Mouse (Mus musculus): ENCODE measurements around the gene Gm28048. TPM values are rescaled to one million over a fixed set of nuclear protein-coding genes. Genes with fewer than 3 reads are reported as not detected.

The Gm28048 gene
- polyA plus RNA-seq, 1 experiment = not detected

DNA sequence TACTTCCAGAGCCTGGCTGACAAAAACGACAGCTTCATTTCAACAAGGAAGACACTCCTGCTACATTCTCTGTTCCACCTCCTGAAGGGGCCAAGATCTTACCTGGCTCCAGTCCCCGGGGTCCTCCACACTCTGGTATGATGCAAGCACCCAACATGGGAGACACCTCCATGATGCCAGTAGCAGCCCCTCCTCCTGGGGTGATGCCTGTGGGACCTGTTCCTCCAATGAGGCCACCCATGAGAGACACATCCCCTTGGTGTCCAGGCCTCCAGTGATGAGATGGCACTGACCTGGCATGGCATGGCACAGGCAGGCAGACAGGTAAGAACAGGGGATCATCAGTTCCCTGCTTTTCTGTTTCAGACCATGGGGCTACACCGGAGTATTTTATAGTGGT lies 3.7 kb downstream of the Gm28048 start:
- Histone ChIP-seq H3K4me1 (peaks cover 64% of the 10 kb centered on the region), H3K9me3 (no peaks in the 10 kb centered on the region), H3K4me3 (replicated peaks) (peak overlapping the region; percentile 81), H3K27me3 (replicated peaks) (no peaks in the 10 kb centered on the region), H3K36me3 (replicated peaks; ENCODE audit: low read length) (peaks cover 53% of the 10 kb centered on the region)
- TF ChIP-seq FLI1 (IDR thresholded peaks at IDR 0.05; ENCODE audit: low read length) (no peak), GATA1 (IDR thresholded peaks at IDR 0.05; ENCODE audit: borderline replicate concordance, low read length) (no peak)

DNA sequence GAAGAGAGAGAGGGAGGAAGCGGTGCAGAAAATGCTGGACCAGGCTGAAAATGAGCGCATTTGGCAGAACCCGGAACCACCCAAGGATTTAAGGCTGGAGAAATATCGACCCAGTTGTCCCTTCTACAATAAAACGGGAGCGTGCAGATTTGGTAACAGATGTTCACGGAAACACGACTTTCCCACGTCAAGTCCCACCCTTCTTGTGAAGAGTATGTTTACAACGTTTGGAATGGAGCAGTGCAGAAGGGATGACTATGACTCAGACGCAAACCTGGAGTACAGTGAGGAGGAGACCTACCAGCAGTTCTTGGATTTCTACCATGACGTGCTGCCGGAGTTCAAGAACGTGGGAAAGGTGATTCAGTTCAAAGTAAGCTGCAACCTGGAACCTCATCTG lies 8.3 kb downstream of the Gm28048 start:
- Histone ChIP-seq H3K27me3 (replicated peaks) (no peaks in the 10 kb centered on the region), H3K4me3 (replicated peaks) (peak overlapping the region; percentile 96), H3K9me3 (peaks cover 13% of the 10 kb centered on the region), H3K36me3 (replicated peaks; ENCODE audit: low read length) (peaks cover 49% of the 10 kb centered on the region), H3K4me1 (peaks cover 56% of the 10 kb centered on the region)
- TF ChIP-seq GATA1 (IDR thresholded peaks at IDR 0.05; ENCODE audit: borderline replicate concordance, low read length) = no peak

- H3K4me3 ChIP-seq (replicated peaks) = peak overlapping the region; percentile 96
- H3K9me3 ChIP-seq = peaks cover 13% of the 10 kb centered on the region
- TF ChIP-seq GATA1 (IDR thresholded peaks at IDR 0.05; ENCODE audit: borderline replicate concordance, low read length) = no peak
- TF ChIP-seq FLI1 (IDR thresholded peaks at IDR 0.05; ENCODE audit: low read length) = no peak
- peaks cover 43% of the 10 kb centered on the region for H3K36me3 ChIP-seq (replicated peaks; ENCODE audit: low read length)
- H3K27me3 ChIP-seq (replicated peaks) = no peaks in the 10 kb centered on the region
- peaks cover 51% of the 10 kb centered on the region for H3K4me1 ChIP-seq
These were observed 9.0 kb downstream of the Gm28048 start for GRCm38 (mm10) chr11:22972746-22973526.

DNA sequence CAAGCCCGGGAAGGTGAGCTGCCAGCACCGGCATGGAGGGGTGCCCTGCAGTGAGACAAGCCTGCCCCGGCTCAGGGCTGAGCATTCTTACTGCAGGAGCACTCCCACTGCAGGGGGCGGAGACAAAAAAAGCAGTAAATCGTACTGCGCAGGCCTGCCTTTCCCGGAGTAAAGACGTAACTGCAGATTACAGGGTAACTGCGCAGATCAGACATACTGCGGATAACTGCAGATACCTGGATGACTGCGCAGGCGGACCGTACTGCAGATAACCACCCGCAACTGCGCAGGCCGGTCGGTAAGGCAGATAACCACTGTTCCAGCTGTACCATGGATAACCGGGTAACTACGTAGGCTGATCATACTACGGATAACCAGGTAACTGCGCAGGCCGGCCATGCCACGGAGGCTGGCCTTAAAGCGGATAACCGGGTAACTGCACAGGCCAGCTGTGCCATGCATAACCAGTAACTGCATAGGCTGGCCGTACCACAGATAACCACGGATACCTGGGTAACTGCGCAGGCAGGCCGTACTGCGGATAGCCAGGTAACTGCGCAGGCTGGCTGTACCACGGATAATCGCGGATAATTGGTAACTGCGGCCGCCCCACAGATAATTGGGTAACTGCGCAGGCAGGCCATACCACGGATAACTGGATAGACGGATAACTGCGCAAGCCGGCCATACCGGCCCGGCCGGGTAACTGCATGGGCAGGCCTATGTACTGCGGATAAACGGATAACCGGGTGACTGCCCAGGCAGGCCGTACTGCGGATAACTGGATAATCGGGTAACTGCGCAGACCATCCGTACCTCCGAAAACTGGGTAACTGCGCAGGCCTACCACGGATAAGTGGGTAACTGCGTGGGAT lies 9.8 kb downstream of the Gm28048 start, which contains the start of gene Zrsr1:
Gene Zrsr1, plus strand, starts transcription at position 171 of the 875 bp plus-strand sequence.
- H3K4me3 ChIP-seq (replicated peaks) = peak within 1 kb of the TSS; percentile 96
- TF ChIP-seq FLI1 (IDR thresholded peaks at IDR 0.05; ENCODE audit: low read length) (no peak), GATA1 (IDR thresholded peaks at IDR 0.05; ENCODE audit: borderline replicate concordance, low read length) (no peak)
- peaks cover 45% of the 10 kb centered on the region for H3K4me1 ChIP-seq
- H3K27me3 ChIP-seq (replicated peaks) = no peaks in the 10 kb centered on the region
- peaks cover 41% of the 10 kb centered on the region for H3K36me3 ChIP-seq (replicated peaks; ENCODE audit: low read length)
- H3K9me3 ChIP-seq = peaks cover 18% of the 10 kb centered on the region

DNA sequence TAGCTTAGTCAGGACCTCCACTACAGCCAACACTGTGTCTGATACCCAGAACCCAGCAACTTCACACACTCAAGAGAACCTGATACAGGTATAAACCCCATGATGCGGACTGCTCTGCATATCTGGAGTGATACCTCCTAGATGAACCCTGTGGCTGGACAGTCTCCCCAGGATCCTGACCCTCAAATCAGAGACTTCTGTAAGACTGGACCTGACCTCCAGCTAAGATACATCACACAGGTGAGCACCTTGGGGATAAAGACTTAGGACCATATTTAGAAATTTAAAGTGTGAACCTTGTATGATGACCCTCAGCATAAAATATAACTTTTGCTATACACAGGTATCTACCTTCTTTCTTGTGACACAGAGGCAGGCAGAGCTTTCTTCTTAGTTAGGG lies 11.3 kb downstream of the Gm28048 start:
- Histone ChIP-seq H3K27me3 (replicated peaks) (no peaks in the 10 kb centered on the region), H3K4me3 (replicated peaks) (no peak overlapping the region), H3K9me3 (peaks cover 25% of the 10 kb centered on the region), H3K36me3 (replicated peaks; ENCODE audit: low read length) (peaks cover 36% of the 10 kb centered on the region), H3K4me1 (peaks cover 32% of the 10 kb centered on the region)
- no peak for TF ChIP-seq FLI1 (IDR thresholded peaks at IDR 0.05; ENCODE audit: low read length)
- no peak for TF ChIP-seq GATA1 (IDR thresholded peaks at IDR 0.05; ENCODE audit: borderline replicate concordance, low read length)

GRCm38 (mm10) chr11:22969486-22969885 lies 12.4 kb downstream of the Gm28048 start:
- H3K27me3 ChIP-seq (replicated peaks) = no peaks in the 10 kb centered on the region
- H3K4me3 ChIP-seq (replicated peaks) = no peak overlapping the region
- H3K4me1 ChIP-seq = peaks cover 30% of the 10 kb centered on the region
- peaks cover 33% of the 10 kb centered on the region for H3K36me3 ChIP-seq (replicated peaks; ENCODE audit: low read length)
- no peak for TF ChIP-seq FLI1 (IDR thresholded peaks at IDR 0.05; ENCODE audit: low read length)
- TF ChIP-seq GATA1 (IDR thresholded peaks at IDR 0.05; ENCODE audit: borderline replicate concordance, low read length) = no peak
- peaks cover 25% of the 10 kb centered on the region for H3K9me3 ChIP-seq

DNA sequence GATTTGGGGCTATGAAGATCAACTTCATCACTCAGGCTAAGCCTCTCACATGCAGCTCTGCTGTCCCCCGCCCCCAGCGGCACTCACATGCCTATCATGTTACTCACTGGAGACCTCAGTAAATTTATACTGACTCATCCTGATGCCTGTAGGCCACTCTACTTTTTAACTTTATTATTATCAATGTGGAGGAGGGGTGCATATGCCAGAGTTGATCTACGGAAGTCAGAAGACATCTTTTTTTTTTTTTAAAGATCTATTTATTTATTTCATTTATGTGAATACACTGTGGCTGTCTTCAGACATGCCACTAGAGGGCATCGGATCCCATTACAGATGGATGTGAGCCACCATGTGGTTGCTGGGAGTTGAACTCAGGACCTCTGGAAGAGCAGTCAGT lies 16.4 kb downstream of the Gm28048 start:
- H3K9me3 ChIP-seq = peaks cover 12% of the 10 kb centered on the region
- H3K4me3 ChIP-seq (replicated peaks) = no peak overlapping the region
- TF ChIP-seq GATA1 (IDR thresholded peaks at IDR 0.05; ENCODE audit: borderline replicate concordance, low read length) (no peak), FLI1 (IDR thresholded peaks at IDR 0.05; ENCODE audit: low read length) (no peak)
- peaks cover 14% of the 10 kb centered on the region for H3K36me3 ChIP-seq (replicated peaks; ENCODE audit: low read length)
- H3K27me3 ChIP-seq (replicated peaks) = no peaks in the 10 kb centered on the region
- H3K4me1 ChIP-seq = peaks cover 19% of the 10 kb centered on the region

- Histone ChIP-seq H3K36me3 (replicated peaks; ENCODE audit: low read length) (peaks cover 14% of the 10 kb centered on the region), H3K4me1 (peaks cover 13% of the 10 kb centered on the region), H3K4me3 (replicated peaks) (no peak overlapping the region), H3K27me3 (replicated peaks) (no peaks in the 10 kb centered on the region), H3K9me3 (peaks cover 12% of the 10 kb centered on the region)
- TF ChIP-seq GATA1 (IDR thresholded peaks at IDR 0.05; ENCODE audit: borderline replicate concordance, low read length) = no peak
- TF ChIP-seq FLI1 (IDR thresholded peaks at IDR 0.05; ENCODE audit: low read length) = no peak
These were observed 17.5 kb downstream of the Gm28048 start for GRCm38 (mm10) chr11:22964401-22964800.

DNA sequence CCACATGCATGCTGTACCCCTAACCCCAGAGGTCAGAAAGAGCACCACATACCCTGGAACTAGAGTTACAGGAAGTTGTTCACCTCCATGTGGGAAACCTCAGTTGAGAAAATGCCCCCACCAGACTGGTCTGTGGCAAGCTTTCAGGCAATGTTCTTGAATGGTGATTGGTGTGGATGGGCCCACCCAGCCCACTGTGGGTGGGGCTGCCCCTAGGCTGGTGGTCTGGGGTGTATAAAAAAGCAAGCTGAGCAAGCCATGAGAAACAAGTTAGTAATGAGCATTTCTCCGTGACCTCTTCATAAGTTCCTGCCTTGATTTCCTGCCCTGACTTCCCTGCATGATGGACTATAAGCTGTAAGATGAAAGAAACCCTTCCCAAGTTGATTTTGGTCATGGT lies 19.8 kb downstream of the Gm28048 start:
- Histone ChIP-seq H3K27me3 (replicated peaks) (no peaks in the 10 kb centered on the region), H3K4me1 (peaks cover 14% of the 10 kb centered on the region), H3K9me3 (peaks cover 7% of the 10 kb centered on the region), H3K4me3 (replicated peaks) (no peak overlapping the region), H3K36me3 (replicated peaks; ENCODE audit: low read length) (peaks cover 11% of the 10 kb centered on the region)
- TF ChIP-seq FLI1 (IDR thresholded peaks at IDR 0.05; ENCODE audit: low read length) (no peak), GATA1 (IDR thresholded peaks at IDR 0.05; ENCODE audit: borderline replicate concordance, low read length) (no peak)
